Mouse (Mus musculus): ENCODE measurements around the gene Gm10985. TPM values are rescaled to one million over a fixed set of nuclear protein-coding genes. Genes with fewer than 3 reads are reported as not detected.

Gene Gm10985
- polyA plus RNA-seq, 1 experiment from 2014 or later, result not detected

GRCm38 (mm10) chr3:53869263-53869662, 24.4 kb downstream of the Gm10985 start:
- WGBS, result 0% methylated on average over 1 of the region's 1 CpGs
- H3K36me3 ChIP-seq, result no peaks in the 10 kb centered on the region
- no peak overlapping the region; the same call in 1 of the 2 replicates for H3K27ac ChIP-seq
- no peaks in the 10 kb centered on the region for H3K27me3 ChIP-seq
- ATAC-seq (ENCODE audit: low FRiP score), result no peak; the same call in 1 of the 2 replicates
- H3K4me1 ChIP-seq, result peaks cover 8% of the 10 kb centered on the region
- H3K4me2 ChIP-seq (replicated peaks), result no peak overlapping the region
- no peaks in the 10 kb centered on the region for H3K9me3 ChIP-seq (replicated peaks)
- no peak overlapping the region for H3K4me3 ChIP-seq
- no peak overlapping the region for H3K9ac ChIP-seq

DNA sequence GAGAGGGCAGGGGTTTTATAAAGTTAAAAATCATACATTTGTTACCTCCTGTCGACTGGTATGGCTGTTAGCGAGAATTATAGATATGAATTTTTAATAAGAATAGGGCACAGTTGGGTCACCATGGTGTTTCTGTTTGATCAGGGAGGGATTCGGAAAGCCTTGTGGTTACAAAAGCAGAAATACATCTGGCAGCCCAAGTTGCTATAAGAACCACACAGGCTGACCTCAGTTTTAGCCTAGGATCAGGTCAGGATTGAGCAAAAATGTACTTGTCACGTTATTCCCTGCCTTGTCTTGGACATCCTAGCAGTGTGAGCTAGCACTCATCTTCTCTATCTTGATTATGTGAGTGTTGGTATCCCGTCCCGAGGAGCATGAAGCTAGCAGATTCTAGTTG, 25.6 kb downstream of the Gm10985 start:
- no peak for ATAC-seq (ENCODE audit: low FRiP score)
- H3K4me2 ChIP-seq (replicated peaks), result no peak overlapping the region
- no peaks in the 10 kb centered on the region for H3K9me3 ChIP-seq (replicated peaks)
- H3K36me3 ChIP-seq, result no peaks in the 10 kb centered on the region
- H3K4me3 ChIP-seq, result no peak overlapping the region
- H3K27ac ChIP-seq, result no peak overlapping the region
- H3K27me3 ChIP-seq, result no peaks in the 10 kb centered on the region
- H3K4me1 ChIP-seq, result peaks cover 6% of the 10 kb centered on the region
- 76% methylated on average over 6 of the region's 6 CpGs for WGBS
- H3K9ac ChIP-seq, result no peak overlapping the region

DNA sequence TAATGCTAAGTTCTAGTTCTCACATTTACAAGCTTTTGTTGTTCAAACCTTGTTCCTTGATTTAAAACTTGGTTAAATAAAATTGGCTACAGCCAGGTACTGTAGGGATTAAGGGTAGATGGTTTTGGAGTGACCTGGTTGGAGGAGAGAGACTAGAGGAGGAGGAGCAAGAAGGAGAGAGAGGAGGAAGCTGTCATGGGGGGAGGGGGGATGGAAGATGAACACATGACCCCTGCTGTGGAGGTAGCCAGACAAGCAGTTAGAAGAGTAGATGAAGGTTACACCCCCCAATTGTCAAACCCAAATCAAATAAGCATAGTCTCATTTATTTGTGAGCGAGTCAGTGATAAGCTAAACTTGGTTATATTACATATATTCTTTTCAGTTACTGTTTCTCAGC, 26.7 kb downstream of the Gm10985 start:
- H3K4me1 ChIP-seq, result peaks cover 6% of the 10 kb centered on the region
- WGBS, result 71% methylated on average over 1 of the region's 1 CpGs
- no peak for ATAC-seq (ENCODE audit: low FRiP score)
- H3K4me3 ChIP-seq, result no peak overlapping the region
- no peaks in the 10 kb centered on the region for H3K36me3 ChIP-seq
- no peak overlapping the region for H3K27ac ChIP-seq
- H3K27me3 ChIP-seq, result no peaks in the 10 kb centered on the region
- H3K9ac ChIP-seq, result no peak overlapping the region
- H3K9me3 ChIP-seq (replicated peaks), result no peaks in the 10 kb centered on the region
- no peak overlapping the region for H3K4me2 ChIP-seq (replicated peaks)

DNA sequence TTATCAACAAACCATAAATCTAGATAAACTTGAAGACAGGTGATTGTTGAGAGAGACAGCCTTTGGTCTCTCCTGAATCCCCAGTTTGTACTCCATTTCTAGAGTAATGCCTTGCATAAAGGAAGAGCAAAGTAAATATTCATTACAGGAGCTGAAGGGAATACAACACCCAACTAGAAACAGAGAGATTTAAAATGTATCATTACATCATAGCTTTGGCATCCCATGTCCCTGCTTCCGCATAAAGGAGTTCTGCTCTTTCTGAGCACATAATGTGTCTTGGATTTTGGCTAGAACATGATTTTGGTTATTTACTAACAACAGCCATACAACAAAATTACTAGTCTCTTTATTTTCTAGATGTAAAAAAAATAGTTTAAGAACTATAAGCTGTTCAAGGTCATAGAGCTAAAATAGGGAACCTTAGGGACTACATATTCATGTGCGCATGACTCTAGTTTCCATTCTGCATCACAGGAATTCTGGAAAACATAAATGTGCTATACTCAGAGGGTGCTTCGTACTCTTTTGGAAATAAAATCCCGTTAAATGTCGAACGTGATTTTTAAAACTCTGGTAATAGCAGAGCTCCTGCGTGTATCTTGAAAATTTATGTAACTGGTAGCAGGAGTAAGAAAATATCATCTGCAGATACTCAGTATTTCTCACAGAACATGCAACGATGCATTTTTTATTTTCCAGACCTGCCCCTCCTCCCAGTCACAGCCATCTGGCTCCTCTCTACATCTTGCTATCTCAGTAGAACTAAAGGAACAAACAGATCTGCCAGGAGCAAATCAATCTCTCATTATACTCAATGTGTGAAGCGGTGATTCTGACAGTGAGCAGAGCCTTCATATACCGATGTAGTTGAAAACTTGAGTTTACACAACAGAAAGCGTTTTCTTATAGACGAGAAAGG, 46.0 kb downstream of the Gm10985 start:
- ATAC-seq (ENCODE audit: low FRiP score), result no peak
- no peak overlapping the region for H3K4me2 ChIP-seq (replicated peaks)
- H3K27ac ChIP-seq, result no peak overlapping the region
- no peaks in the 10 kb centered on the region for H3K36me3 ChIP-seq
- H3K4me3 ChIP-seq, result no peak overlapping the region
- H3K9ac ChIP-seq, result no peak overlapping the region
- WGBS, result 87% methylated on average over 12 of the region's 12 CpGs
- H3K9me3 ChIP-seq (replicated peaks), result no peaks in the 10 kb centered on the region
- H3K4me1 ChIP-seq, result no peaks in the 10 kb centered on the region
- no peaks in the 10 kb centered on the region for H3K27me3 ChIP-seq

Other genes starting within 250 kb of the Gm10985 start
- gene Frem2, start 187.7 kb upstream of the Gm10985 start, polyA plus RNA-seq (2016; fragmentation: Nextera tagmentation; extraction: Ambion mirVana), result 3.9 and 4.6 TPM in 2 replicates
- gene Ufm1, start 18.7 kb downstream of the Gm10985 start, polyA plus RNA-seq (2016; fragmentation: Nextera tagmentation; extraction: Ambion mirVana), result 111 and 115 TPM in 2 replicates

Data from hindbrain, embryonic 12.5 days (tissue).